Mouse (Mus musculus) brain, adult 2 months (tissue): ENCODE measurements around the gene Hrasls5.

Experiments
- DNase-seq: peaks from one replicate; pipeline ENCODE4 v3.0.0; 2011; ENCODE audit warnings: low read depth, low spot score

Gene Hrasls5

GRCm38 (mm10) chr19:7611942-7612757 lies at the start of gene Hrasls5:
TSS of gene Hrasls5 (plus strand) at chr19:7612541.
- peak; percentile 75 for DNase-seq

GRCm38 (mm10) chr19:7562601-7563129 lies 49.7 kb upstream of the Hrasls5 start:
- DNase-seq, result peak; percentile 42

- no peak for DNase-seq
Observed at GRCm38 (mm10) chr19:7563676-7564075, 48.7 kb upstream of the Hrasls5 start.

- DNase-seq, result no peak
Observed at GRCm38 (mm10) chr19:7564457-7564856, 47.9 kb upstream of the Hrasls5 start.

GRCm38 (mm10) chr19:7566826-7567225 lies 45.5 kb upstream of the Hrasls5 start:
- DNase-seq, result peak; percentile 85

- no peak for DNase-seq
Observed at GRCm38 (mm10) chr19:7568364-7568763, 44.0 kb upstream of the Hrasls5 start.

GRCm38 (mm10) chr19:7569650-7570049 lies 42.7 kb upstream of the Hrasls5 start:
- no peak for DNase-seq

- no peak for DNase-seq
Observed at GRCm38 (mm10) chr19:7576180-7576579, 36.2 kb upstream of the Hrasls5 start.

- DNase-seq, result no peak
Observed at GRCm38 (mm10) chr19:7577710-7578109, 34.6 kb upstream of the Hrasls5 start.

GRCm38 (mm10) chr19:7581042-7581441 lies 31.3 kb upstream of the Hrasls5 start:
- no peak for DNase-seq

GRCm38 (mm10) chr19:7583101-7583500 lies 29.2 kb upstream of the Hrasls5 start:
- DNase-seq, result no peak

GRCm38 (mm10) chr19:7583599-7583998 lies 28.7 kb upstream of the Hrasls5 start:
- no peak for DNase-seq

GRCm38 (mm10) chr19:7585279-7585678 lies 27.1 kb upstream of the Hrasls5 start:
- DNase-seq, result no peak

GRCm38 (mm10) chr19:7585764-7586163 lies 26.6 kb upstream of the Hrasls5 start:
- no peak for DNase-seq

GRCm38 (mm10) chr19:7590795-7591194 lies 21.5 kb upstream of the Hrasls5 start:
- DNase-seq, result no peak

GRCm38 (mm10) chr19:7592018-7592417 lies 20.3 kb upstream of the Hrasls5 start:
- DNase-seq, result no peak

- DNase-seq, result peak; percentile 81
Observed at GRCm38 (mm10) chr19:7595534-7595933, 16.8 kb upstream of the Hrasls5 start.

GRCm38 (mm10) chr19:7598481-7598880 lies 13.9 kb upstream of the Hrasls5 start:
- DNase-seq, result no peak

GRCm38 (mm10) chr19:7601551-7601950 lies 10.8 kb upstream of the Hrasls5 start:
- no peak for DNase-seq

- no peak for DNase-seq
Observed at GRCm38 (mm10) chr19:7604107-7604506, 8.2 kb upstream of the Hrasls5 start.

- DNase-seq, result no peak
Observed at GRCm38 (mm10) chr19:7605013-7605412, 7.3 kb upstream of the Hrasls5 start.

- peak; percentile 74 for DNase-seq
Observed at GRCm38 (mm10) chr19:7605930-7606783, 6.2 kb upstream of the Hrasls5 start.
